Mouse (Mus musculus) kidney, embryonic 15.5 days (tissue): ENCODE results near the gene F2r. TPM values are rescaled to one million over a fixed set of nuclear protein-coding genes. Genes with fewer than 3 reads are reported as not detected.

Experiments used
- ATAC-seq: fragments of 200-750 bp; cut with Nextera tagmentation; replicated peaks from 2 replicates; pipeline ENCODE4 v1.8.0; 2017; ENCODE audit warnings: moderate TSS enrichment; ENCODE audit not compliant: low FRiP score
- H3K27ac ChIP-seq: fragments of 300-500 bp; sonication (generic); 2 replicates; pipeline ENCODE4 v1.5.1; 2015; ENCODE audit warnings: mild to moderate bottlenecking, inconsistent platforms
- H3K27me3 ChIP-seq: fragments of 300-500 bp; sonication (generic); 2 replicates; pipeline ENCODE4 v1.6.1; 2015; ENCODE audit warnings: inconsistent platforms
- H3K36me3 ChIP-seq: fragments of 300-500 bp; sonication (generic); 2 replicates; pipeline ENCODE4 v1.6.1; 2015; ENCODE audit warnings: inconsistent platforms
- H3K4me1 ChIP-seq: fragments of 300-500 bp; sonication (generic); 2 replicates; pipeline ENCODE4 v1.6.1; 2015; ENCODE audit warnings: inconsistent platforms
- H3K4me2 ChIP-seq: fragments of 300-500 bp; sonication (generic); 2 replicates; pipeline ENCODE4 v1.6.1; 2015; ENCODE audit warnings: moderate library complexity, mild to moderate bottlenecking, inconsistent platforms
- H3K4me3 ChIP-seq: fragments of 300-500 bp; sonication (generic); replicated peaks from 2 replicates; pipeline ENCODE4 v1.5.1; 2015; ENCODE audit warnings: mild to moderate bottlenecking, inconsistent platforms
- H3K9ac ChIP-seq: fragments of 300-500 bp; sonication (generic); 2 replicates; pipeline ENCODE4 v1.6.1; 2015; ENCODE audit warnings: mild to moderate bottlenecking, inconsistent platforms
- H3K9me3 ChIP-seq: fragments of 300-500 bp; sonication (generic); replicated peaks from 2 replicates; pipeline ENCODE4 v1.6.1; 2016; ENCODE audit warnings: inconsistent platforms
- WGBS: fragments of 180-500 bp; shearing (Covaris S2); methylation state at CpG from one replicate; pipeline ENCODE4 v1.1.7; 2015; ENCODE audit warnings: mixed read lengths; 5-methylcytosine and 5-hydroxymethylcytosine counted together
- polyA plus RNA-seq: library from polyadenylated mRNA; unstranded; fragments of >200 nt; fragmentation: Nextera tagmentation; extraction: Ambion mirVana; gene quantifications from 2 replicates; pipeline ENCODE4 v1.2.1, GENCODE M21; 2015

Gene F2r
- polyA plus RNA-seq, 1 experiment from 2014 or later: 126 TPM

GRCm38 (mm10) chr13:95584898-95585297, 33.4 kb downstream of the F2r start:
- WGBS: 82% methylated on average over 5 of the region's 5 CpGs

GRCm38 (mm10) chr13:95583237-95584189, 34.8 kb downstream of the F2r start:
- ATAC-seq: no peak
- Histone ChIP-seq H3K9ac (no peak overlapping the region), H3K27ac (no peak overlapping the region), H3K36me3 (no peaks in the 10 kb centered on the region), H3K9me3 (no peaks in the 10 kb centered on the region), H3K4me3 (no peak overlapping the region), H3K4me2 (no peak overlapping the region), H3K27me3 (no peaks in the 10 kb centered on the region), H3K4me1 (no peaks in the 10 kb centered on the region)
- 76% methylated on average over 19 of the region's 19 CpGs for WGBS

More at GRCm38 (mm10) chr13:95584898-95585297, 33.4 kb downstream of the F2r start:
- ATAC-seq: no peak
- Histone ChIP-seq H3K4me3 (no peak overlapping the region), H3K4me2 (no peak overlapping the region), H3K9ac (no peak overlapping the region), H3K27ac (no peak overlapping the region), H3K9me3 (no peaks in the 10 kb centered on the region), H3K27me3 (no peaks in the 10 kb centered on the region), H3K4me1 (no peaks in the 10 kb centered on the region), H3K36me3 (no peaks in the 10 kb centered on the region)

- H3K9ac ChIP-seq: no peak overlapping the region
- H3K4me2 ChIP-seq: no peak overlapping the region
- no peak overlapping the region for H3K4me3 ChIP-seq
- no peaks in the 10 kb centered on the region for H3K4me1 ChIP-seq
- ATAC-seq: no peak
- H3K27ac ChIP-seq: no peak overlapping the region
- no peaks in the 10 kb centered on the region for H3K9me3 ChIP-seq
- H3K36me3 ChIP-seq: no peaks in the 10 kb centered on the region
- no peaks in the 10 kb centered on the region for H3K27me3 ChIP-seq
- WGBS: 50% methylated on average over 1 of the region's 1 CpGs
Observed at GRCm38 (mm10) chr13:95581850-95582249, 36.4 kb downstream of the F2r start.

- no peak for ATAC-seq
- Histone ChIP-seq H3K9me3 (no peaks in the 10 kb centered on the region), H3K27ac (no peak overlapping the region), H3K4me3 (no peak overlapping the region), H3K9ac (no peak overlapping the region), H3K27me3 (no peaks in the 10 kb centered on the region), H3K36me3 (no peaks in the 10 kb centered on the region), H3K4me2 (no peak overlapping the region), H3K4me1 (no peaks in the 10 kb centered on the region)
- 80% methylated on average over 5 of the region's 5 CpGs for WGBS
Observed at GRCm38 (mm10) chr13:95578016-95578697, 40.1 kb downstream of the F2r start.

- Histone ChIP-seq H3K36me3 (no peaks in the 10 kb centered on the region), H3K9me3 (no peaks in the 10 kb centered on the region), H3K4me3 (no peak overlapping the region), H3K9ac (no peak overlapping the region), H3K27ac (no peak overlapping the region), H3K4me2 (no peak overlapping the region), H3K4me1 (no peaks in the 10 kb centered on the region), H3K27me3 (no peaks in the 10 kb centered on the region)
- whole genome bisulfite sequencing: 96% methylated on average over 4 of the region's 4 CpGs
- ATAC-seq: no peak
Observed at GRCm38 (mm10) chr13:95570877-95571276, 47.4 kb downstream of the F2r start.

GRCm38 (mm10) chr13:95569326-95569725, 49.0 kb downstream of the F2r start:
- Histone ChIP-seq H3K9ac (no peak overlapping the region), H3K36me3 (no peaks in the 10 kb centered on the region), H3K4me1 (no peaks in the 10 kb centered on the region), H3K27me3 (no peaks in the 10 kb centered on the region), H3K27ac (no peak overlapping the region), H3K4me3 (no peak overlapping the region), H3K9me3 (no peaks in the 10 kb centered on the region), H3K4me2 (no peak overlapping the region)
- no peak for ATAC-seq

- Histone ChIP-seq H3K9ac (no peak overlapping the region), H3K4me2 (no peak overlapping the region), H3K27ac (no peak overlapping the region), H3K36me3 (no peaks in the 10 kb centered on the region), H3K4me3 (no peak overlapping the region), H3K9me3 (no peaks in the 10 kb centered on the region), H3K27me3 (no peaks in the 10 kb centered on the region), H3K4me1 (no peaks in the 10 kb centered on the region)
- ATAC-seq: no peak
- 96% methylated on average over 3 of the region's 3 CpGs for WGBS
Observed at GRCm38 (mm10) chr13:95568336-95568735, 50.0 kb downstream of the F2r start.

- no peak for ATAC-seq
Observed at GRCm38 (mm10) chr13:95566841-95567551, 51.3 kb downstream of the F2r start.

GRCm38 (mm10) chr13:95563693-95564092, 54.6 kb downstream of the F2r start:
- no peak overlapping the region for H3K9ac ChIP-seq
- no peaks in the 10 kb centered on the region for H3K9me3 ChIP-seq
- no peaks in the 10 kb centered on the region for H3K27me3 ChIP-seq
- WGBS: 2% methylated on average over 3 of the region's 3 CpGs
- H3K4me2 ChIP-seq: no peak overlapping the region
- no peaks in the 10 kb centered on the region for H3K4me1 ChIP-seq
- no peak overlapping the region for H3K27ac ChIP-seq
- no peak overlapping the region for H3K4me3 ChIP-seq
- peak; percentile 43 for ATAC-seq
- H3K36me3 ChIP-seq: no peaks in the 10 kb centered on the region

More at GRCm38 (mm10) chr13:95566841-95567551, 51.3 kb downstream of the F2r start:
- Histone ChIP-seq H3K36me3 (no peaks in the 10 kb centered on the region), H3K9ac (no peak overlapping the region), H3K4me1 (no peaks in the 10 kb centered on the region), H3K27ac (no peak overlapping the region), H3K4me3 (no peak overlapping the region), H3K9me3 (no peaks in the 10 kb centered on the region), H3K4me2 (no peak overlapping the region), H3K27me3 (no peaks in the 10 kb centered on the region)
- WGBS: 97% methylated on average over 15 of the region's 15 CpGs

GRCm38 (mm10) chr13:95563066-95563610, 55.1 kb downstream of the F2r start:
- 66% methylated on average over 10 of the region's 10 CpGs for WGBS
- Histone ChIP-seq H3K9me3 (no peaks in the 10 kb centered on the region), H3K27ac (no peak overlapping the region), H3K4me3 (no peak overlapping the region), H3K4me1 (no peaks in the 10 kb centered on the region), H3K27me3 (no peaks in the 10 kb centered on the region), H3K36me3 (no peaks in the 10 kb centered on the region), H3K4me2 (no peak overlapping the region), H3K9ac (no peak overlapping the region)
- no peak for ATAC-seq

- H3K36me3 ChIP-seq: no peaks in the 10 kb centered on the region
- no peak overlapping the region for H3K27ac ChIP-seq
- H3K27me3 ChIP-seq: no peaks in the 10 kb centered on the region
- no peak overlapping the region for H3K4me3 ChIP-seq
- no peak overlapping the region for H3K9ac ChIP-seq
- 89% methylated on average over 7 of the region's 7 CpGs for WGBS
- ATAC-seq: no peak
- no peaks in the 10 kb centered on the region for H3K9me3 ChIP-seq
- no peaks in the 10 kb centered on the region for H3K4me1 ChIP-seq
- H3K4me2 ChIP-seq: no peak overlapping the region
Observed at GRCm38 (mm10) chr13:95557326-95557725, 61.0 kb downstream of the F2r start.
